Mouse (Mus musculus) liver, embryonic 14.5 days (tissue): ENCODE data around the gene Cst6. TPM values are rescaled to one million over a fixed set of nuclear protein-coding genes. Genes with fewer than 3 reads are reported as not detected.

Experiments
- ATAC-seq: fragments of 200-750 bp; cut with Nextera tagmentation; 2 replicates; pipeline ENCODE4 v1.8.0; 2017; ENCODE audit warnings: moderate number of reproducible peaks, mild to moderate bottlenecking, moderate library complexity; ENCODE audit not compliant: insufficient read depth
- DNase-seq, 3 experiments: peaks; one replicate each; pipeline ENCODE4 v3.0.0-alpha.2; 2012 to 2013; ENCODE audit warnings: low read depth in 3 of 3, low spot score in 3 of 3
- H3K27ac ChIP-seq: fragments of 300-500 bp; sonication (generic); 2 replicates; pipeline ENCODE4 v1.5.1; 2014; ENCODE audit warnings: moderate library complexity, mild to moderate bottlenecking, control low read depth, inconsistent platforms
- H3K27me3 ChIP-seq: fragments of 300-500 bp; sonication (generic); 2 replicates; pipeline ENCODE4 v1.6.1; 2014; ENCODE audit warnings: mild to moderate bottlenecking, low read length, moderate library complexity; ENCODE audit not compliant: control insufficient read depth, insufficient read depth
- H3K36me3 ChIP-seq: fragments of 300-500 bp; sonication (generic); replicated peaks from 2 replicates; pipeline ENCODE4 v1.6.1; 2014; ENCODE audit warnings: low read depth; ENCODE audit not compliant: control insufficient read depth, insufficient read depth
- H3K4me1 ChIP-seq, 2 experiments: fragments of 200-500 bp in 1 of 2; fragments of 300-500 bp in 1 of 2; sonication (generic) in 1 of 2; replicated peaks; 2 replicates each; pipeline ENCODE4 v1.6.1; 2012 to 2014; ENCODE audit warnings: antibody characterized with exemption in 1 of 2, inconsistent platforms in 1 of 2, low read length in 1 of 2; ENCODE audit not compliant: control insufficient read depth in 2 of 2, insufficient read depth in 2 of 2
- H3K4me2 ChIP-seq: fragments of 300-500 bp; sonication (generic); 2 replicates; pipeline ENCODE4 v1.6.1; 2014; ENCODE audit warnings: low read depth, mild to moderate bottlenecking, control low read depth, moderate library complexity
- H3K4me3 ChIP-seq, 2 experiments: fragments of 200-500 bp in 1 of 2; fragments of 300-500 bp in 1 of 2; sonication (generic) in 1 of 2; 2 replicates each; pipeline ENCODE4 v1.5.1; 2012 to 2014; ENCODE audit warnings: low read depth in 2 of 2, low read length in 2 of 2, mild to moderate bottlenecking in 2 of 2, control low read depth in 1 of 2, inconsistent platforms in 1 of 2, moderate library complexity in 1 of 2; ENCODE audit not compliant: insufficient read depth in 1 of 2
- H3K9ac ChIP-seq: fragments of 300-500 bp; sonication (generic); replicated peaks from 2 replicates; pipeline ENCODE4 v1.6.1; 2014; ENCODE audit warnings: mild to moderate bottlenecking, control low read depth, moderate library complexity
- H3K9me3 ChIP-seq: fragments of 300-500 bp; sonication (generic); 2 replicates; pipeline ENCODE4 v1.6.1; 2016; ENCODE audit warnings: low read length, mixed read lengths; ENCODE audit not compliant: control insufficient read depth
- CTCF ChIP-seq: IDR thresholded peaks from 2 replicates; pipeline ENCODE4 v1.5.1; 2016; ENCODE audit warnings: antibody characterized with exemption, low read depth, control low read depth
- EP300 ChIP-seq: IDR thresholded peaks from 2 replicates; pipeline ENCODE4 v1.6.1; 2016; ENCODE audit warnings: antibody characterized with exemption, low read depth
- WGBS: fragments of 180-500 bp; shearing (Covaris S2); extraction: QIAGEN DNeasy Blood & Tissue Kit; methylation state at CpG from one replicate; pipeline ENCODE4 v1.1.7; 2014; ENCODE audit not compliant: insufficient replicate concordance; 5-methylcytosine and 5-hydroxymethylcytosine counted together
- polyA plus RNA-seq, 2 experiments: library from polyadenylated mRNA; depleted of rRNA in 1 of 2; stranded (reverse) in 1 of 2; unstranded in 1 of 2; fragments of >200 nt; fragmentation: Nextera tagmentation in 1 of 2; extraction: Ambion mirVana in 1 of 2; gene quantifications; 2 replicates each; pipeline versions ENCODE4 v1.2.1 to v1.2.3; 2012 to 2014

Cst6 gene
- polyA plus RNA-seq, 2 experiments: 0.06 TPM; not detected in 1

DNA sequence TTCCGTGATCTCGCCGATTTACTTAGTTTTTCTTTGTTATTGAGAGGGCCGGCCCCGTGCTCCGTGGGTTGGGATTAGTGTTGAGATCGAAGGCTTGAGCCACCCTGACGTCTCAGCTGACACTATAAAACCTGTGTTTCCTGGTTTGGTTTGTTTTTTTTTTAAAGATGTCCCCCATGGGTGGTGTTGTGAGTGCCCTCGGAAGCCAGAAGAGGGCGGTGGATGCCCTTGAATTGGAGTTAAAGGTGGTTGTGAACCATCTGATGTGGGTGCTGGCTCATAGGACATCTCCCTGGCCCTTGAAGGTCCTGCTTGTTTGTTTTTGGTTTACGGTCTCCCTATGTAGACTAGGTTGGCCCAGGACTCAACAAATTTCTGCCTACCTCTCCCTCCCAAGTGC is 18.1 kb upstream of the Cst6 start:
- H3K4me1 ChIP-seq: peaks cover 13 to 14% of the 10 kb centered on the region in 2 experiments
- peaks cover 51% of the 10 kb centered on the region for H3K36me3 ChIP-seq
- TF ChIP-seq EP300 (no peak), CTCF (peak; percentile 59)
- peak overlapping the region; percentile 81 for H3K27ac ChIP-seq
- peak in 1 of 3 experiments; percentile 46 for DNase-seq
- WGBS: 7% methylated on average over 11 of the region's 11 CpGs
- peak overlapping the region; percentile 70 to 97 for H3K4me3 ChIP-seq
- peak overlapping the region; percentile 91 for H3K9ac ChIP-seq
- H3K9me3 ChIP-seq: no peaks in the 10 kb centered on the region
- H3K4me2 ChIP-seq: peak overlapping the region; percentile 99
- H3K27me3 ChIP-seq: no peaks in the 10 kb centered on the region
- ATAC-seq: no peak

DNA sequence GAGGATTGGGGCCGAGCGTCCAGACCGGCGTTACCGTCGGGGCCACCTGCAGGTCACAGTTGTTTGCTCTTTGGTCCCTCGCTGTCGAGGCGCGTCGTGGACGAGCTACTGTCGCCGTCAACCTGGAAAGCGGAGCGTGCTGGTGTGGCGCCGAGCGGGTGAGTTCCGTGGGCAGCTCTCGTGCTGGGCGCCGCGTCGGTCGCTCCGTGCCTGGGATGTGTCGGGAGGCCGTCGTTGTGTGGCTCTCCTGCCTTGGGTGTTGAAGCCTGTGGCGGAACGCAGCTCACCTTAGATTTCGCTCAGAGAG is 17.6 kb upstream of the Cst6 start, which contains the start of gene Banf1:
Gene Banf1, minus strand, starts transcription at position 116 of the 307 bp plus-strand sequence.
- peak within 1 kb of the TSS; percentile 99 for H3K4me2 ChIP-seq
- TF ChIP-seq CTCF (0 out of 2 replicates have a peak, but pooled peaks have one; percentile 1), EP300 (no peak)
- DNase-seq: no peak
- H3K4me1 ChIP-seq: peaks cover 13 to 14% of the 10 kb centered on the region in 2 experiments
- H3K9ac ChIP-seq: peak within 1 kb of the TSS; percentile 91
- H3K27ac ChIP-seq: peak within 1 kb of the TSS; percentile 81
- H3K36me3 ChIP-seq: peaks cover 47% of the 10 kb centered on the region
- peak within 1 kb of the TSS; percentile 78 to 97 for H3K4me3 ChIP-seq
- 0 out of 2 replicates have a peak, but pooled peaks have one; percentile 2 for ATAC-seq
- H3K27me3 ChIP-seq: no peaks in the 10 kb centered on the region
- no peaks in the 10 kb centered on the region for H3K9me3 ChIP-seq
- WGBS: under 1% methylated on average over 33 of the region's 33 CpGs

DNA sequence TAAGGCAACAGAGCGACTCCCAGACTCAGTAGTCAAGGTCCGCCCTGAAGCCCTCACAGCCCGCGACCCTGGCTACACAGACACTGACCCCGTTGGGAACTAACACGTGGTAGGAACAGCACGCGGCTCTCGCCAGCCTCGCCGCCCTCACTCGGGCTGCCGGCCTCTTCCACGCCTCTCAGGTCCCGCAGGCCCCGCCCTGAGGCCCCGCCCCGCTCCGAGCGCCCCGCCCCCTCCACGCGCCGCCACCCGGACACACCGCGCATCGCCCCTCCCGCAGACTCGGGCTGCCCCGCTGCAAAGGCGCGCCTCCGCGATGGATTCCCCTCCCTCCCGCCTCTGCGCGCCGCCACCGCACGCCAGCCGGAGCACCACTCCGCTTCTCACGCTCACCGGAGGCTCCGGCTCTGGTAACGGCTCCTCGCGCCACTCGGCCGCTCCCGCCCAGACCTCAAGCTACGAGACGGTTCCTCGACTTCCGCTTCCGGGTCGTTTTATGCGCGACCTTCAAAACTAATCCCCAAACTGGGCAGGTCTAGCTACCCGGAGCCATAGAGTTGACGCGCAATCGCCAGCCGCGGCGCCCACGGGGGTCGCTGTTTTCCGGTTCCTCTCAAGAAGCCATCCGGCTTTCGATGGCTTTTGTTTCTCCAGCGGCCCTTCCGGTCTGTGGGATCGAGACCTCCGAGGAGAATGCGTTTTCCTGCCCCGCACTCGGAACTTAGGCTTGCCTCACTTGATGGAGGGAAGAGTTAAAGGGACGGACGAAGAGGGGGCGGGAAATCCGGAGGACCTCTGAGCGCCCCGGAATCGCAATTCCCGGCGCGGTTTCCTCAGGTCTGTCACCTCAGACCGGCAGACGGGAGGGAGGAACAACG is 17.0 kb upstream of the Cst6 start, which contains the start of gene Eif1ad:
Gene Eif1ad, plus strand, starts transcription at position 567 of the 878 bp plus-strand sequence.
- Histone ChIP-seq H3K27ac (peak within 1 kb of the TSS; percentile 81), H3K4me1 (peaks cover 13 to 14% of the 10 kb centered on the region in 2 experiments), H3K9me3 (no peaks in the 10 kb centered on the region), H3K27me3 (no peaks in the 10 kb centered on the region), H3K4me2 (peak within 1 kb of the TSS; percentile 99), H3K4me3 (peak within 1 kb of the TSS; percentile 78 to 97), H3K9ac (peak within 1 kb of the TSS; percentile 91), H3K36me3 (peaks cover 43% of the 10 kb centered on the region)
- WGBS: under 1% methylated on average over 92 of the region's 92 CpGs
- DNase-seq (peak; percentile 94 to 96 (median 95)), ATAC-seq (peak; percentile 95)
- TF ChIP-seq EP300: peak; percentile 37
- TF ChIP-seq CTCF: no peak; the same call in 1 of the 2 replicates

DNA sequence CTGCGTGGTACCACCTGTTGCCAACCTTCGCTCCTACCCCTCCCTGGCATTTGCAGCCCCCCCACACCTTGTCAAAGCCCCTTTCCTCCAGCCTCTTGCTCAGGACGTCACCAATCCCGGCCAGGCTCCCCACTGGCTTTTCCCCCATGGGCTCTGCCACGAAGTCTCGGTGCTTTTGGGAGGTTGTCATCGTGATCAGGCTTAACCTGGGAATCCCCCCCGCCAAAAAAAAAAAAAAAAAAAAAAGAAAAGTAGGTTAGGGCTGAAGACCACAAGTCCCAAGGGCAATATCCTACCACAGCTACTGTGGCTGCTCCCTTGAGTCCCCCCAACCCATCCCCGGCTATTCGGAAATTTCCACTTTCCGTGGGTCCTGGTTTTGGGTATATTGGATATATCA is 16.4 kb upstream of the Cst6 start:
- H3K27ac ChIP-seq: peak overlapping the region; percentile 20; the same call in 1 of the 2 replicates
- ATAC-seq (no peak), DNase-seq (no peak)
- H3K9me3 ChIP-seq: no peaks in the 10 kb centered on the region
- peaks cover 13 to 14% of the 10 kb centered on the region in 2 experiments for H3K4me1 ChIP-seq
- 5% methylated on average over 11 of the region's 11 CpGs for WGBS
- peak overlapping the region; percentile 91 for H3K9ac ChIP-seq
- peak overlapping the region; percentile 78 to 97 for H3K4me3 ChIP-seq
- peaks cover 39% of the 10 kb centered on the region for H3K36me3 ChIP-seq
- H3K4me2 ChIP-seq: peak overlapping the region; percentile 99
- H3K27me3 ChIP-seq: no peaks in the 10 kb centered on the region
- TF ChIP-seq CTCF (no peak), EP300 (no peak)

GRCm38 (mm10) chr19:5364124-5364523 is 14.8 kb upstream of the Cst6 start:
- H3K9me3 ChIP-seq: no peaks in the 10 kb centered on the region
- H3K9ac ChIP-seq: no peak overlapping the region
- peaks cover 23% of the 10 kb centered on the region for H3K36me3 ChIP-seq
- no peak overlapping the region for H3K4me3 ChIP-seq
- DNase-seq (no peak), ATAC-seq (no peak)
- no peak overlapping the region for H3K27ac ChIP-seq
- 75% methylated on average over 2 of the region's 2 CpGs for WGBS
- H3K4me2 ChIP-seq: no peak overlapping the region
- H3K4me1 ChIP-seq: peaks cover 13 to 14% of the 10 kb centered on the region in 2 experiments
- no peaks in the 10 kb centered on the region for H3K27me3 ChIP-seq
- TF ChIP-seq CTCF (no peak), EP300 (no peak)
